Mouse (Mus musculus): Measurements from ENCODE around the gene Col1a2. TPM values are rescaled to one million over a fixed set of nuclear protein-coding genes. Genes with fewer than 3 reads are reported as not detected.

Col1a2 gene
- polyA plus RNA-seq, 1 experiment from 2014 or later: 528 TPM

DNA sequence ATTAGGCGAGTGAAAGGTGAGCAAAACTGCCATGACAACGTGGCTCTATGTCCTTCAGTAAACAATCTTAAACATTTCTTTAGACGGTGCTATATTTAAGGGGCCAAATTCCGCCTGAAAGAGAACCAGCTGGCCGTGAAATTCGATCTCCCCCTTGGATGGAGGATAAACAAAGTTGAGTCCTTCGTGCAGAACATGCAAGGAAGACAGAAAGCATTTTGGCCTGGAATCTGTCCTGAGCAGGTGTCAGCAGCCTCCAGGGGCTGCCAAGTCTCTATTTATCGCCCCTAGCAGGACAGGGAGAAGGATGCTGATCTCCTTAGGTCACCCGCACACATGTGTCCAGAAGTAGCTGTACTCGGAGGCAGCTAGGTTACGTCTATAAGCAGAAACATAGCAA, 56.5 kb downstream of the Col1a2 start:
- H3K36me3 ChIP-seq: no peaks in the 10 kb centered on the region
- H3K9me3 ChIP-seq: no peaks in the 10 kb centered on the region
- no peak overlapping the region for H3K4me3 ChIP-seq (replicated peaks)
- no peaks in the 10 kb centered on the region for H3K27me3 ChIP-seq (replicated peaks)
- ATAC-seq: peak; percentile 81
- WGBS: 19% methylated on average over 11 of the region's 11 CpGs
- peak overlapping the region; percentile 13; the same call in 1 of the 2 replicates for H3K4me2 ChIP-seq (replicated peaks)
- peak overlapping the region; percentile 41; the same call in 1 of the 2 replicates for H3K27ac ChIP-seq
- H3K9ac ChIP-seq: no peak overlapping the region
- H3K4me1 ChIP-seq (replicated peaks): 0 out of 2 replicates have a peak, but pooled peaks cover 2% of the 10 kb centered on the region

DNA sequence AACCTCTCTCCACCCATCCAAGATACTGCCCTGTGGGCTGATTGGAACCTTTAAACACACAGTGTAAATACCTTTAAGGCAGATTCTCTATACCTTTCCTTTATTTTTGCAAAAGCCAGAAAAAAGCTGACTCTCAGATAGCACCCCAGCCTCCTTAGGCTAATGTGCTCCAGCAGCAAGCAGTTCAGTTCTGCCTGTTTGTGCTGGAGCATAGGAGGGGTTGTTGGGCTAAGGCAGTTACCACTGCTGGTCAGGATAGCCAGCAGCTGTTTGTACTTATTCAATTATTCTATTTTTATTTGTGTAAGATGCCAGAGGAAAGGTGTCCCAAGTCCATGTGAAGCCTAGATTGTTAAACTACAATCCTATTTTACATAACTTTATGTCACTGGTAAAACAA, 57.0 kb downstream of the Col1a2 start:
- peak overlapping the region; percentile 41 for H3K27ac ChIP-seq
- H3K4me3 ChIP-seq (replicated peaks): no peak overlapping the region
- H3K9me3 ChIP-seq: no peaks in the 10 kb centered on the region
- 0 out of 2 replicates have a peak, but pooled peaks cover 2% of the 10 kb centered on the region for H3K4me1 ChIP-seq (replicated peaks)
- H3K9ac ChIP-seq: no peak overlapping the region
- H3K27me3 ChIP-seq (replicated peaks): no peaks in the 10 kb centered on the region
- peak; percentile 45; the same call in 1 of the 2 replicates for ATAC-seq
- H3K4me2 ChIP-seq (replicated peaks): no peak overlapping the region
- no peaks in the 10 kb centered on the region for H3K36me3 ChIP-seq

DNA sequence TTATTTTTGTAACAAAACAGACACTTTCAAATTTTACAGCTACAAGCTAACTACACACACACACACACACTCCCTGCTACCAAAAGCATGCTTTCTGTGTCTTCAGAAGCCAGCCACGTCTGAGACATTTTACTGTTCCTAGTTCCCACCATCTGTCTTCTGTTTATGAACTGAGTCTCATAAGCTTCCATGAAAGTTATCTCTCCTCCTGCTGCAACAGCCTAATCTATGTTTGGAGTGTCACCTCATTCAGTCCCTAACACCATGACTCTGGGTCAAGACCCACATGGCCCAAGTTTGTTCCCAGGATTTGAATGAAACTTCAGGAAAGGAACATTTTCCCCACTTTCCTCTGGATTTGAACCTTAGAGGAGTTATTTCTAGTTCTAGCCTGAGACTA, 57.8 kb downstream of the Col1a2 start:
- Histone ChIP-seq H3K27me3 (replicated peaks) (no peaks in the 10 kb centered on the region), H3K27ac (no peak overlapping the region), H3K4me1 (replicated peaks) (0 out of 2 replicates have a peak, but pooled peaks cover 2% of the 10 kb centered on the region), H3K36me3 (no peaks in the 10 kb centered on the region), H3K9ac (no peak overlapping the region), H3K9me3 (no peaks in the 10 kb centered on the region), H3K4me2 (replicated peaks) (no peak overlapping the region), H3K4me3 (replicated peaks) (no peak overlapping the region)
- ATAC-seq: no peak
- 41% methylated on average over 1 of the region's 1 CpGs for WGBS

DNA sequence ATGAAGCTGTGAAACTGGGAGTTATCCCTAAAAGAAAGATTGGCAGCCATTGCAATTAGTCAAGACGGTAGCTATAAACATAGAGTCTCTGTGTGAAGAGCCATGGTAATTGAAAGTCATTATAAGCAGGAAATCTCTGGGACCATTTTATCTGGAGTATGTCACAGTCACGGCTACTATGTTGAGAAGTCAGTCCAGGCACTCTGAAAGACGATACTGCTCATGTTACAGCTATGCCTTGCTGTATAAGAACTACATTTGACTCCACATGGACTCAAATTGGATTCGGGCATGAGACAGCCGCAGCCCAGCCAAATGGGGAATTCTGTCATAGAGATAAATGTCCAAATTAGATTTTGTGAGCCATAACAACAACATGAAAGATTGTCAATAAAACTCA, 58.9 kb downstream of the Col1a2 start:
- no peaks in the 10 kb centered on the region for H3K27me3 ChIP-seq (replicated peaks)
- no peak for ATAC-seq
- 53% methylated on average over 5 of the region's 5 CpGs for WGBS
- no peaks in the 10 kb centered on the region for H3K9me3 ChIP-seq
- no peak overlapping the region for H3K4me2 ChIP-seq (replicated peaks)
- no peak overlapping the region for H3K9ac ChIP-seq
- no peak overlapping the region for H3K27ac ChIP-seq
- no peak overlapping the region for H3K4me3 ChIP-seq (replicated peaks)
- H3K36me3 ChIP-seq: no peaks in the 10 kb centered on the region
- 0 out of 2 replicates have a peak, but pooled peaks cover 2% of the 10 kb centered on the region for H3K4me1 ChIP-seq (replicated peaks)

DNA sequence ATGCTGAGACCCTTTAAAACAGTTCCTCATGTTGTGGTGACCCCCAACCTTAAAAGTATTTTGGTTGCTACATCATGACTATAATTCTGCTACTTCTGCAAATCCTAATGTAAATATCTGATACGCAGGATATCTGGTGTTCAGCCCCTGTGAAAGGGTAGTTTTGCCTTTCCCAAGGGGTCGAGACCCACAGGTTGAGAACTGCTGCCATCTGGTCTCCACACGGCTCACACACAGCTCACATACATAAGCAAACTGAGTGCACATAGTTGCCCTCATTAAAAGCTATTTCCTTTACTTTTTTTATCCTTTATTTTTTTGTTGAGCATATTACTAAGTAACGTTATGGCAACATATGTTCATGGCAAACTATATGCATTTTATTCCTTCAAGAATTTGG, 65.8 kb downstream of the Col1a2 start:
- Histone ChIP-seq H3K27me3 (replicated peaks) (no peaks in the 10 kb centered on the region), H3K4me3 (replicated peaks) (no peak overlapping the region), H3K27ac (no peak overlapping the region), H3K9me3 (no peaks in the 10 kb centered on the region), H3K9ac (no peak overlapping the region), H3K4me2 (replicated peaks) (no peak overlapping the region), H3K4me1 (replicated peaks) (no peaks in the 10 kb centered on the region), H3K36me3 (no peaks in the 10 kb centered on the region)
- ATAC-seq: no peak
- WGBS: 46% methylated on average over 4 of the region's 4 CpGs

DNA sequence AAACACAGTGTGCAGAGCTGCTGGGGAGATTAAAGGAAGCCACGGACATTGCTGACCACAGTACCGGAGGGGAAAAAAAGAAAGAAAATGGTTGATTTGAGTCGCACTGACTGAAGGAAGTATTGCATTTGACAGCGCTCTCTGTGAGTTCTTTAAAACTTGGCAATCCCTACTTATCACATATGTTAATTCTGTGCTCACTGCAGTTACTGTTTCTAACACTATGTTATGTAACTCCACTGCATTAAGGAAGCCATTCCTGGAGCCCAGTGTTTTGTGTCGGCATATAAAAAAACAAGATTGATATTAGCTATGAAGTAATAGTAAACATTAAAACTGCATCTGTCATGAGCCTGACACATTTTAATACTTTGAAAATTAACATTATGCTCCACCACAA, 73.1 kb downstream of the Col1a2 start:
- 46% methylated on average over 5 of the region's 5 CpGs for WGBS
- Histone ChIP-seq H3K36me3 (no peaks in the 10 kb centered on the region), H3K4me2 (replicated peaks) (no peak overlapping the region), H3K9ac (no peak overlapping the region), H3K27ac (no peak overlapping the region), H3K4me1 (replicated peaks) (no peaks in the 10 kb centered on the region), H3K9me3 (no peaks in the 10 kb centered on the region), H3K4me3 (replicated peaks) (no peak overlapping the region), H3K27me3 (replicated peaks) (no peaks in the 10 kb centered on the region)
- peak; percentile 25; the same call in 1 of the 2 replicates for ATAC-seq

DNA sequence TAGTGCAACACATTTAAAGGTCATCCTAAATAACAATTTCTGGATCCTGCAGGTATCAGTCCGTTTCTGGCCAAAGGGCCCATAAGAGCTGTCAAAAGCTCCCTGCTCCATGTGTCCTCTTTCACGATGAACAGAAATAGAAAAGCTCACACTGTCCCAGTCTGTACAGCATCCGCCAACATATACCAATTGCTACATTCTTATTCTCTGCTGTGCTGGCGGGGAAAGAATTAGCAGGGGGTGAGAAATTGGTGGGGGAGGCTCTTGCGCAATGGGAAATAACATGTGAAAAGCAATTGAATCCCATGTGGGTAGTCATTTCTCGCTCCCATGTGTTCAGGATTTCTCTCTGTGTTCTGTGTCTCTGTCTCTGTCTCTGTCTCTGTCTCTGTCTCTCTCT, 73.7 kb downstream of the Col1a2 start:
- Histone ChIP-seq H3K4me1 (replicated peaks) (no peaks in the 10 kb centered on the region), H3K4me3 (replicated peaks) (no peak overlapping the region), H3K27me3 (replicated peaks) (no peaks in the 10 kb centered on the region), H3K36me3 (no peaks in the 10 kb centered on the region), H3K9ac (no peak overlapping the region), H3K4me2 (replicated peaks) (no peak overlapping the region), H3K9me3 (no peaks in the 10 kb centered on the region), H3K27ac (no peak overlapping the region)
- ATAC-seq: no peak
- WGBS: 81% methylated on average over 6 of the region's 6 CpGs

DNA sequence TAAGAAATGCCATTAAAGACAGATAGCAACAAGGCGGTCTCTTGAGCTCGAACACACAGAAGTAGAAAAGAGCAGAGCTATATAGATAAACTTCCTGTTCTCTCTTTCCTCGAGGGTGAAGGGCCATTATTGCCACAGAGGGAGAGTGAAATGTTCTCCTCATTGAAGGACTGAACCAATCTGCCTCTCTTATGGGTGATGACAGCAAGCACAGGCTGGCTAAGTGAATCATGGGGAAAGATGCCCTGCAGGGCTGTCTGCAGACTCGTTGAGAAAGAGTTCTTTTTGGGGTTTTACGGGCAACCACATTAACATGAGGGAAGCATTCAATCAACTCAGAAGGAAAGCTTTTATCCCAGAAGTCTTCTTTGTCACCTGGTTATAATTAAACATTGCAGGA, 75.0 kb downstream of the Col1a2 start:
- no peak overlapping the region for H3K4me2 ChIP-seq (replicated peaks)
- H3K27me3 ChIP-seq (replicated peaks): no peaks in the 10 kb centered on the region
- no peak for ATAC-seq
- no peaks in the 10 kb centered on the region for H3K9me3 ChIP-seq
- H3K4me1 ChIP-seq (replicated peaks): no peaks in the 10 kb centered on the region
- H3K36me3 ChIP-seq: no peaks in the 10 kb centered on the region
- WGBS: 48% methylated on average over 5 of the region's 5 CpGs
- no peak overlapping the region for H3K4me3 ChIP-seq (replicated peaks)
- H3K9ac ChIP-seq: no peak overlapping the region
- no peak overlapping the region for H3K27ac ChIP-seq

DNA sequence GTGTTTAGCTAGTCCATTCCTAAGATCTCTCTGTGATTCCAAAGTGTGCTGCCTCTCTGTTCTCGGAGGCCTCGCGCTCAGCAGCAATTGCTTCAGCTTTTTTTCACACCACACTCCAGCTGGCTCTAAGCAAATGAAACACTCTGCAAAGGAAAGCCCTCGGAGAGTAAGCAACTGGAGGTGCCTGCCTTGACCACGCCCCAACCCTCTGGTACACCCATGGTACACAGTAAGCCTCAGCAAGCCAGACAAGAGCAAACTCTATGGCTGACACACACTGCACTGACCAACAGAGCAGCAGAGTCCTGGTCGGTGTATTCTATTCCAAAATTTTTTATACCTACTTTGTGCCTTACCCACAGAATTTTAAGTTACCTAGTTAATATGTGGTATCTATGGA, 78.9 kb downstream of the Col1a2 start:
- H3K27ac ChIP-seq: no peak overlapping the region
- peak; percentile 49; the same call in 1 of the 2 replicates for ATAC-seq
- H3K4me2 ChIP-seq (replicated peaks): no peak overlapping the region
- H3K36me3 ChIP-seq: no peaks in the 10 kb centered on the region
- H3K9me3 ChIP-seq: no peaks in the 10 kb centered on the region
- H3K4me3 ChIP-seq (replicated peaks): no peak overlapping the region
- no peak overlapping the region for H3K9ac ChIP-seq
- WGBS: 49% methylated on average over 6 of the region's 6 CpGs
- H3K27me3 ChIP-seq (replicated peaks): no peaks in the 10 kb centered on the region
- H3K4me1 ChIP-seq (replicated peaks): no peaks in the 10 kb centered on the region

DNA sequence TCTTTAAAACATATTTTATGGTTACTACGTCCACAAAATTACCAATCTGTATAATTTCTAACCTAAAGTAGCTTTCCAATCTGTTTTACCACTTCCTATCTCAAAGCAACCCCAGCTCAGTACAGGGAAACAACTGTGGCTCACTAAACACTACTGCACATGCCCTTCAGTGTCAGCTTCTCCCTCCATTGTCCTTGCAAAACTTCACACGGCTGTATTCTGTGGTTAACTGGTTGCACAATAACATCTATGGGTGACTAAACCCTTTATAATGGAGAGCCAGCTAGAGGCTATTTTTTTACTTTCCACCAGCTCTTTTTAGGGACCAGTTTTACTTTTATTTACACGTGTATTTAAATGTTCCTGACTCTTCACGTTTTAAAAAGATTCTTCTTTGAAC, 83.3 kb downstream of the Col1a2 start:
- no peaks in the 10 kb centered on the region for H3K9me3 ChIP-seq
- no peak overlapping the region for H3K4me3 ChIP-seq (replicated peaks)
- no peak overlapping the region for H3K4me2 ChIP-seq (replicated peaks)
- no peak overlapping the region for H3K27ac ChIP-seq
- ATAC-seq: no peak
- H3K27me3 ChIP-seq (replicated peaks): no peaks in the 10 kb centered on the region
- no peak overlapping the region for H3K9ac ChIP-seq
- WGBS: 84% methylated on average over 4 of the region's 4 CpGs
- H3K36me3 ChIP-seq: no peaks in the 10 kb centered on the region
- H3K4me1 ChIP-seq (replicated peaks): no peaks in the 10 kb centered on the region

DNA sequence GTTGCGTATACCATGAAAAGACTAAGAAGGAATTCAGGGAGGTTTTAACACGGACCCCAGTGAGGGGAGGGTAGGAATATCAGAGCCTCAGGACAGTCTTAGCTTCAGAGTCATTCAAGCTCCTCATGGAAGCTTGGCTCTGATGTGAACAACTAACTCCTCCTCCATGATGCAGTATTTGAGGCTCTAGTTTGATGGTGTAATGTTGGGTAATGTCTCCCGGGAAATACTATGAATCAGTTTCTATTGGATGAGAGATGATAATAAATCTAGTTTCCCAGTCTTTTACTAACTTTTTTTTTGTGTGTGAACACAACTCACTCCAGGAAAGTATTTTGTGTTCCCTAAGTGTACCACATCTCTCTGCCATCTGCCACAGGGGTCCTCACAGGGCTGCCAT, 84.1 kb downstream of the Col1a2 start:
- WGBS: 90% methylated on average over 3 of the region's 3 CpGs
- no peaks in the 10 kb centered on the region for H3K4me1 ChIP-seq (replicated peaks)
- no peak for ATAC-seq
- no peaks in the 10 kb centered on the region for H3K36me3 ChIP-seq
- H3K27ac ChIP-seq: no peak overlapping the region
- no peak overlapping the region for H3K4me2 ChIP-seq (replicated peaks)
- no peak overlapping the region for H3K9ac ChIP-seq
- H3K9me3 ChIP-seq: no peaks in the 10 kb centered on the region
- no peaks in the 10 kb centered on the region for H3K27me3 ChIP-seq (replicated peaks)
- no peak overlapping the region for H3K4me3 ChIP-seq (replicated peaks)

DNA sequence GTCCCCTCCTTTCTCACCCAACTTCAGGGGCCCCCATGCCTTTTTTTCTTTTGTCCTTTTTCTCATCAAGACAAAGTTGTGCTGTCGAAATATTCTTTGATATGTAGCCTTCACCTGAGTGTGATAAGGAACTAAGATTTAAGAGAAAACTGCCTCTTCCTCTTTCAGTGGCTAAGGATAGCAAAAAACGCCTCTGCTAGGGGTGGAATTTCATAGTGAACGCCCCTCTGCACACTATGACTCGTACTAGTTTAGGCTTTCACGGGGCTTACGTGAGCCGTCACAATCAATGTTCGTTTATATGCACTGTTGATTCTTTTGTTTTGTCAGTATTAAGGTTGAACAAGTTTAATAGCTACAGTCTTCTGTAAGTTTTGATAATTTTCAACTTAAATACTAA, 85.5 kb downstream of the Col1a2 start:
- H3K4me3 ChIP-seq (replicated peaks): no peak overlapping the region
- ATAC-seq: no peak
- H3K4me2 ChIP-seq (replicated peaks): no peak overlapping the region
- 67% methylated on average over 8 of the region's 8 CpGs for WGBS
- H3K27me3 ChIP-seq (replicated peaks): no peaks in the 10 kb centered on the region
- no peak overlapping the region for H3K9ac ChIP-seq
- H3K4me1 ChIP-seq (replicated peaks): no peaks in the 10 kb centered on the region
- H3K27ac ChIP-seq: no peak overlapping the region
- H3K36me3 ChIP-seq: no peaks in the 10 kb centered on the region
- no peaks in the 10 kb centered on the region for H3K9me3 ChIP-seq

Data from intestine, embryonic 15.5 days (tissue).